Mouse (Mus musculus) heart, adult 2 months (tissue): ENCODE measurements around the gene Hoxb3.

Source experiments
- CTCF ChIP-seq: fragments of 200-600 bp; IDR thresholded peaks from 2 replicates; pipeline ENCODE4 v1.8.1; 2022; ENCODE audit warnings: antibody characterized with exemption, mild to moderate bottlenecking, moderate library complexity
- EP300 ChIP-seq: fragments of 200-500 bp; IDR thresholded peaks from 2 replicates; pipeline ENCODE4 v1.6.1; 2011; ENCODE audit warnings: low read depth, low read length, control low read depth; ENCODE audit not compliant: insufficient read depth

DNA sequence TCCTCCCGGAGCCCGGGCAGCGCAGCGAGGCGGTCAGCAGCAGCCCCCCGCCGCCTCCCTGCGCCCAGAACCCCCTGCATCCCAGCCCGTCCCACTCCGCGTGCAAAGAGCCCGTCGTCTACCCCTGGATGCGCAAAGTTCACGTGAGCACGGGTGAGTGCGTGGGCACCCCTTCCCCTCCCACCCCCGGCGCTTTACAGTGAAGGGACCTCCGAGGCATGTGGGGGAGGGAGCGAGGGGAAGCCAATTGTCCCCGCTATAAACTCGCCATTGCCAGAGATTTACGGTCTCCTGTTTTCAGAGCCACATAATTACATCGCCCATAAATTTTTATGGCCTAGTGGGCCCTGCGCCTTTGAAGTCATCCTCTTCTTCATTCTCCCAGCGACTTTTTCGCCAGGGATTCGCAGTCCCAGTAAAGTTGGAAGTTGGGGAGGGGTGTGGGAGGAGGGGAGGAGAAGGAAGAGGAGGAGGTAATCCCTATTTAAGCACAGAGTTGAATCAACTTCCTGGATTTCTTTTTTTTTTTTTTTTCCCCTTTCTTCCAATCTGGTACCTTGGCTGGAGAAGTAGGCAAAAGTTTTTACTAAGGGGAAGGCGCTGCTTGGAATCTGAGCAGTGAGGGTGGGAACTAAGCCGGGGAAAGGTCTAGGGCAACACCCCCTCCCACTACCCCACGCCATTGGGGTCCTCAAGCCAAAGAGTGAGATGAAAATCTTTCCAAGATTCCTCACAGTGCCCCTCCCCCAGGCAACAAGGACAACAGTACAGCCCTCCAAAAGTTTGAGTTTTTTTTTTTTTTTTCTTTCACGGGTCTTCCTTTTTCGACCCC, 3.8 kb upstream of the Hoxb3 start:
- TF ChIP-seq EP300 (no peak), CTCF (no peak)
